Mouse (Mus musculus) spleen, postnatal 4 days (tissue): ENCODE results near the gene Zfp811.
A peak's percentile ranks its signal among the peaks of the same experiment; 100 is the strongest.
"Not testable (repeated sequence)": the region's sequence is repeated elsewhere in the genome, so short reads cannot be mapped to it uniquely, and the experiment has no call there.

Experiments used
- DNase-seq, 2 experiments: peaks; one replicate each; pipeline ENCODE4 v3.0.0; 2022; ENCODE audit warnings: low spot score in 2 of 2

The Zfp811 gene

DNA sequence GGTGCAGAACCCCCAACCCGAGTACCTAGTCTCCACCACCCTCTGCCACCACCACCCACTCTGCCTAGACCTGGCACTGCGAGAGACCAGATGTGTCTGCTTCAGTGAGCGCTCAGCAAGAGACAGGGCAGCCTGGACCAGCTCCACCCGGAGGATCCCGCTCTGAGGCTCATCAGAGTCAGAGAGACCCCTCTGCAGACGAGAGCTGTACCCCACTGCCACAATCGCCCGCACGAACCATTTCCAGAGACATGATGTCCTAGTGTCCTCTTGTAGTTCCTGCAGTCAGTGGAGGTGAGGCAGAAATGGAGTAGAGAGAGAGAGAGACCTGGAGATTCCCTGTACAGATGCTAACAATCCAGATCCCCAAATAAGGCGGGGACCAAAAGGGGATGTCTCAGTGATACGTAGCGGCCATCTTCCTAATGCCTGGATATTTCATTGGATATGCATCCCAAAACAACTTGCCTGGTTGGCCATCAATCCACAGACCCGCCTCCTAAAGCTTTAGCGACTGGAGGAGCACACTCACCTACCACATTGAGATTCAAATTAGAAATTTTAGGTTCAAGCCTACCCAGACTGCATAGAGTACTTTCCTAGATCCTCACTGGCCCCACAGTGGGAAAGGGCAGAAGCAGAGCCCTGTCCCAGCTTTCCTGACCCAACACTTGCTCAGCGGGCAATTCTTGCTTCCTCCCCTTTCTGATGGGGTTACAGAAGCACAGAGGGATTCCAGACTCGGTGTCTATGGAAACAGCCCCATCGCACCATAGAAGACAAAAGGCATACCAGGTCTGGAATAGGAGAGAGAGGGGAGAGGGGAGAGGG lies at the start of gene Zfp811:
Gene Zfp811 (minus strand): TSS at position 388 of the 831 bp plus-strand sequence.
- DNase-seq: no peak

DNA sequence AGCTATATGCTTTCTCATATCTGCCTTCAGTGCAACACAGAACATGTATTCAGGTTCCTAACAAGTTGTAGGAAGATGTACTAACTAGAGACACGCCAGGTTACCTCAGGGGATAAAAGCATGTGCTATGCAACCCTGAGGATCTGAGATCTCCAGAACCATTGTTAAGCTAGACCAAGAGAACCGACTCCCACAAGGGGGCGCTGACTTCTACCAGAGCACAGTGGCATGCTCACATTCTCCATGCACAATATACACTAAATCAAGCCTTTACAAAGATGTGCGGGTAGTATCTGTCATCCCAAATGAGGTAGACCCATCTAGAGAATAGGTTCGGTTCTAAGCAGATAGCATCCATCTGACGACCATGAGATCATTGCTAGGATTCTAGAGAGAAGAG lies 47.0 kb upstream of the Zfp811 start:
- DNase-seq: not testable (repeated sequence)

DNA sequence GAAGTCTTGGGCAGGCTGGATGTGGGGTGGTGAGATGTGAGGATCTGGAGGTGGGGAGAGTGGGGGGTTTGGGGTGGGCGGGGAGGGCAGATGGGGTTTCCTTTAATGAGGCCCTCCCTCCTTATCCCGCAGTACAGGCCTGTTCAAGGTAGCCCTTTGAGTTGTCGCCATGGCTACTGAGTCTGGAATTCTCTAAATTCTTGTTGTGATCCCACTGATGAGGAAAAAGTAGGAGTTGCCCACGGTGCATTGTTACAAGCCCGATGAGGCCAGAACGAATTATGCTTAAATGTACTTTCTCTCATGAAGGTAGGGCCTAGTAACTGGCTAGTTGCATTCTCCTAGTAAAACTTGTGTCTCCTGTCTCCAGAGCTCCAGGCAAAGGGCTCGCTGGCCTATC lies 41.9 kb upstream of the Zfp811 start:
- no peak for DNase-seq

DNA sequence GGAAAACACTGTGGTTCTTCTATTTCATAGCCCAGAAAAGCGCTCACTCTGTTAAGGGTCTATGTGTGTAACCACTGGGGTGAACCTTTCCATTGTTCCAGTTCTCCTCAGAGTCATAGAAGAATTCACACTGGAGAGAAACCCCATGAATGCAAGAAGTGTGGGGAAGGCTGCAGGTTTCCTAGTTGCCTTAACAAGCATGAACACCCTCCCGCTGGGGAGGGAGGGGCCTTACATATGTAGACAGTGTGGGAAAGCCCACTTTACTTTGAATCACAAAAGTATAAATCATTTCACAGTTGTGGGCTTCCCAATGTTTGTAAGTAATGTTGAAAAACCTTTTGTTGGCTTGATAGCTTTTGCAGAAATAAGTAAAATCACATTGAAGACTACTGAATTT lies 31.7 kb upstream of the Zfp811 start:
- DNase-seq: no peak

DNA sequence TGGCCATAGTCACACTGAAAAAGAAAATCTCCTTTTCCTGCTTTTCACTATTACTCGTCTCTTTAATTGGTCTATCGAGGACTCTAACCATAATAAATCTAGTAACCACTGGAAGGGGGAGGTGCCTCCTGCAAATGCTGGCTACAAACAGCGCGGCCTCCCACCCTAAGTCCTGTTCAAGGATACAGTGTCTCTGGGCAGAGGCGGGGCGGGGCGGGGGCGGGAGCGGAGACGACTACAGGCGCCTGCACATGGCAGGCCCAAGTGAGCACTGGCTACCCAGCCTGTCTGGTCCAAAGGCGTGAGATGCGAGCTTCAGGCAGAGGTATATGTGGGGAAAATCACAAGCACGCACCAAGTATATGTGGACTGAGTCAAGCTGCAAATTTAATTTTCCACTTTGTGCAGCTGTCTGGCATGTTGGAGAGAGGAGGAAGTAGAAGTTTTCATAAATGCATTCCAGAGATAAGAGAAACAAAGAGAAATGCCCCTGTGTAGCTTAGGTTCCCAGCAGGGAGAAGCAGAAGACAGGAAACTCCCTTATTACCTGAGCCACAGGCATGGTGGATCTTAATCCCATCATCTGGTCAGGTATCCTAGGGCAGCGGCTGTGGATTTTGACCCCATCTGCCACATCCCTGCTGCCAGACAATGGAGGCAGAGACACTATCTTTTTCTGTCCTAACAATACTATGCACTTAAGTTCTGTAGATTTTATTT lies 29.5 kb upstream of the Zfp811 start:
- DNase-seq: no peak

DNA sequence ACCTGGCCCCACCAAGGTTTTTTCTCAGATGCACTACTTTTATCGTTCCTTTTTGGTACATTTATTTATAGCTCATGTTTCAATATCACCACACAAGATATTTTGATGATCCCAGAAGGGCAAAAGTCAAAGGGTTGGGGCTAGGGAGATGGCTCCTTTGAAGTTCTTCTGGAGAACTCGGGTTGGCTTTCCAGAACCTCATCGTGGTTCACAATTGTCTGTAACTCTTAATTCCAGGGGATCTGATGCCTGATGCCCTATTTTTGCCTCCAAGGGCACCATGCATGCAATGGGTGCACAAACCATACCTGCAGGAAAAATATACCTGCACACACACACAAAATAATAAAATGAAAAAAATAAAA lies 20.7 kb upstream of the Zfp811 start:
- DNase-seq: no peak

DNA sequence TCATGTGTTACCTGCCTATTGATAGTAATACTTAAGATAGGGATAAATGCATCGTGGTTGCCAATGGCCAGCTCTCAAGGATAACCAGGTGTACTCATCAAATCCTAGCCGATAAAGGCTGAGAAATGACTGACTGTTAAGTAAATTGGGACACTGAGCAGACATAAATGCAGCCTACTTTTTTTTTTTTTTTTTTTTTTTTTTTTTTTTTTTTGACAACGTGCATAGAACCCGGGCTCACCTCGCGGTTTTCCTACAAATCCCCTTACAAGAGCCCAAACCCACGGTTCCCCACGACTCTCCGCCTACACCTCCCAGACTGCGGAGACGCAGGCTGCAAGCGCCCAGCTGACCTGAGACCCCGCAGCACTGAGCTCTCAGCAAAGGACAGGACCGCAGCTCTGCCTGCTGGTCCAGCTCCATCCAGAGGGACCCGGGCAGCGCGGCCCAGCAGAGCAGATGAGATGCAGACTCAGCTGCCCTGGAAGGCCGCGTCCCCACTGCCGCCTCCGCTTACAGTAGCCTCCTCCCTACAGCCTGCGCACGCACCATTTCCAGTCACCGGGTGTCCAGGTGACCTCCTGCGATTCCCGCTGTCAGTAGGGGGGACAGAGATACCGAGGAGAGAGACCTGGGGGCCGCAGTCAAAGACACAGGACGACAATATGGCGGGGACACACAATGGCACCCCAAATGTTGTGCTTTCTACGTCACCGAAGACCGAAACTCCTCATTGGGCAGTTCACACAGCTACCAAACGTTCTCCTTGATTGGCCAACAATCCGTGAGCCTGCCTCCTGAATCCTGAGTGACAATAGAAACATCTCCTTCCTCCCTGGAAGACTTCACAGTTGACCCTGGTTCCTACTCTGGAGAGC lies 20.0 kb upstream of the Zfp811 start, which contains the start of gene Zfp799:
Gene Zfp799 (minus strand): TSS at position 722 of the 878 bp plus-strand sequence.
- DNase-seq: peak; percentile 47 to 70

DNA sequence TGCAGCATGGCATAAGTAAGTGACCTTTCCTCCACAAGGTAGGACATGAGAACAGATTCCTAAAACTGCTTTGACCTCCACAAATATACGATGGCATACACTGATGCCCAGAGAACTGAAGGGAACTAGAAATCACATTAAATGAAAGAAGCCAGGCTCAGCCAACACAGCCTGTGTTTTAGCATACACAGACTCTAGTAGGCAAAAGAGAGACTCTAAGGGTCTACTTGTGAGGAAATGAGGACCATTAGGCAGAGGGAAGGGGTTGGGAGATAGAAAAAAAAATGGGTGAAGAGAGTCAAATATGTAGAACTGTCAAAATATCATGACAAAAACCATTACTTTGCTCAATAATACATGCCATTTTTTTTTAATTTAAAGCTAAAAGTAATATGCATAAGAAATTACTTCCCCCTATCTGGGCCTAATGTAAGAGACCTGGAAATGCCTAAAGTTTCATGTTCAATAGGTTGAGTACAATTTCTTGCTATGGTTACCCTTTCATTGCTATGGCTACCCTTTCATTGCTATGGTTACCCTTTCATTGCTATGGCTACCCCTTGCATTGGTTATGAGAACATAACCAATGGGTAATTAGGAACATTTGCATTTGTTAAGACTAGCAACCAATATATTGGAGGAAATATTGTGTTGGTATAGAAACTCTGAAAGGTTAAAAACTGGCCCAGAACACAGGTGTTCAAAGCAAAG lies 6.5 kb upstream of the Zfp811 start:
- no peak for DNase-seq

DNA sequence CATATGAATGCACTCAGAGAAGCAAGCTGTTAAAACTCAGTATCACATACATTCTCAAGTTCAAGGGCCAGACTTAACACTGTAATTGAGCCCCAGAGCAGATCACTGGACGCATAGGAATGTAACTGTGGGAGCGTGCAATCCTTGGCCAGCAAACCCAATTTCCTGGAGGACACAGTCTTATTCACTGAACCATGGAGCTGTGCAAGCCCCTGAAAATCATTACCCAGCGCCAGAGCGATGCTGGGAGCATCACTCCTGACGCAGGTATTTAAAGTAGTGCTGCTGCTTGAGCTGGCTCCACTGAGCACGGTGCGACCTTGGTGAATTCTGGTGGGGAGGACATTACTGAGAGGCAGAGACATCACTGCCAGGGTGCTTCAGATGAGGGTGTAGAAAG lies 4.4 kb upstream of the Zfp811 start:
- no peak for DNase-seq

DNA sequence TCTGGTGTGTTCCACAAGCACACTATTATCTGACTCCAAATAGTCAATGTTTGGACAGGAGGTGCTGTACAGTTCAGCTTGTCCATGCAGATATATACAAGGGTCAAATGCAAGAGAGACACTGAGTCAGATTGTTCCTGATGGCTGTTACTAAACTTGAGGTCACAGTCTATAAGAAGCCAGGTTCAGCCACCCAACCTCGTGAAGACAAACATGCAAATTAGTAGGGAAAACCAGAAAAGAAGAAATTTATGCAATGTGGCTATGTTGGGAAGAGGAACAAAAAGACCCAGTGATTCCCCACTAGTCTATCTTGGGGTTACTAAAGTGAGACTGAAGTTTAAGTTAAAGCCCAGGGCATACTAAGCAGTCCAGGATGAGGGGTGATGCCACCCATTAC lies 917 bp upstream of the Zfp811 start:
- DNase-seq: no peak

DNA sequence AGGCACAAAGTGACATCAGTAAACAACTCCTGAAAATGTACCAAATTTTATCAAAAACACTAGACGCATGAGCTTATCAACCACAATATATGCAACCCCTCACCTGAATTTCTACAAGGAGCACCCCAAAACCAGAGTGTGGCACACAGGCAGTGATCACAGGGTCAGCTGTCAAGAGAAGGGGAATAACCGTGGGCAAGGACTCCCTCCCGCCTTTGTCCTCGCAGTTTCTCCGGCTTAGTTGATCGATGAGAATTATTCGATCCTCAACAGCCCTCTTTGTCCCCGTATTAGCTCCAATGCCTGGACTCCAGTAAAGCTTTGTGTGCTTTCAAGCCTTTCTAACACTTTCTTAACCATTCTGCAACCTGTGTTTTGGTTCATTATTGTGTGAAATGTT lies 810 bp downstream of the Zfp811 start:
- no peak for DNase-seq

DNA sequence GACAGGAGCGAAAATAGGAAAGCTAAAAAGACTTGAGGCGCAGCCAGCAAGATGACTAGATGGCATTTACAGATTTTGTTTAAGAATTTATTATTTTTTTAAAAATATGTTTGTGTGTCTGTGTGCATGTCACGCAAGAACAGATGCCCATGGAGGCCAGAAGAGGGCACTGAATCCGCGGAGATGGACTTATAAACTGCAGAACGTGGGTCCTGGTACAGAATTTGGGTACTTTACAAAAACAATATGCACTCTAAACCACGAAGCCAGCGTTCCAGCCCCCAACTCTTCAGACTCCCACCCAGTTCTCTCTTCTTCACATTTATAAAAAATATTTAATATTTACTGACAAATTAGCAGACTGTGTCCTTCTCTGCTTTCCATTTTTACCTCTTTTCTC lies 20.5 kb downstream of the Zfp811 start:
- DNase-seq: no peak

DNA sequence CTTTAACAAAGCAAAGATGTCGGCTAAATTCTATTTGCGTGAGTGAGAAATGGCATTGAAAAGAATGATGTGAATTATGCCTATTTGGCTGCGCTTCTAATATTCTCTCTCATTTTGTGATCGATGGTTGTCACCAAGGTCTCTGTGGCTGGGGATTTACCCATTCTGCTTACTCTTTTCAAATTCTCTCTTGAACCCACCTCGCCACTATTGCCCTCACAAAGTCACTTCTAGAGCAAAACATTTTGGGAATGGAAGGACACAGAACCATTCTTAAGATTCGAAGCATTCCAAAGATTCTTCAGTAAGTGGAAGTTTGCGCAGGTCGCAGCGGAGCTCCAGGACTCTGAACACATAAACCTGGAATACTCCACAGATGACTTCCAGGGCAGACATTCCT lies 21.2 kb downstream of the Zfp811 start:
- DNase-seq: no peak

DNA sequence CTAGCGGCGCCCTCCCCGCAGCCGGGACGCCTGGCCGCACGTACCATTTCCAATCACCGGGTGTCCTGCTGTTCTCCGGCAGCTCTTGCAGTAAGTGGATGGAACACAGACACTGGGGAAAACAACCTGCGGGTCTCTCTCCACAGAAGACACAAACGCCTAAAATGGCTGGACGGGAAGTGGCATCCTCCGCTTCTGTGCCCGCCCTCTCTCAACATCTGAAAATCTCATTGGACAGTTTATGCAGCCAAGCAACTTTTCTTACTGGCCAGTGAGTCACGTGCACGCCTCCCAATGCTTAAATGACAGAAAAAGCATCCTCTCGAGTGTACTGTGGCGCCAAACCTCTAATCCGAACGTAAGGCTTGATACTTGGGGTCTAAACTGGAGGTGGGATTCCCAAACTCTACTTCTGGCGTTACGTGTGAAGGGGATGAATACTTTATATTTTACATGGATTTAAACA lies 21.6 kb downstream of the Zfp811 start, which contains the start of gene Zfp871:
Gene Zfp871 (minus strand): TSS at position 194 of the 466 bp plus-strand sequence.
- peak; percentile 85 to 87 for DNase-seq

DNA sequence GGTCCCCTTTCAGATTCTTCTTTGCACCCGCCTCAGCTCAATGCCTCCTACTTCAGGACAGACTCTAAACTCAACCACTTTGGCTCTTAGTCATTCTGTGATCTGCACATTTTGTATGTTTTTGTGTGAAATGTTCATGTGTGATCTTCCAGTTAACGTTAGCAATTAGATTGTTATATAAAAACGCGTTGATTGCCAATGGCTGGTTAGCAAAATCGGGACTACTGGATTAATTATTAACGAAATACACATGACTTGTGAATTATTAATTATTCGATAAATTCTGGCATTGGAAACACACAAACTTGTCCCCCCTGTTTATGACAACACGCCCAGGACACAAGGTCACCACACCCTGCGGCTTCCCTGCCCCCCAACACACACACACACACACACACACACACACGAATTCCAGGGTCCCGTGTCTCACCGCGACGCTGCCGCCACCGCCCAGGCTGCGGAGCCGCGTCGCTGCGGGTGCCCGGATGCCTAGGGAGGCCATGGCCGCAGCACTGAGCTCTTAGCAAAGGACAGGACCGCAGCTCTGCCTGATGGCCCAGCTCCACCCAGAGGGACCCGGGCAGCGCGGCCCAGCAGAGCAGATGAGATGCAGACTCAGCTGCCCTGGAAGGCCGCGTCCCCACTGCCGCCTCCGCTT lies 22.2 kb downstream of the Zfp811 start:
- peak in 1 of 2 experiments; percentile 61 for DNase-seq

DNA sequence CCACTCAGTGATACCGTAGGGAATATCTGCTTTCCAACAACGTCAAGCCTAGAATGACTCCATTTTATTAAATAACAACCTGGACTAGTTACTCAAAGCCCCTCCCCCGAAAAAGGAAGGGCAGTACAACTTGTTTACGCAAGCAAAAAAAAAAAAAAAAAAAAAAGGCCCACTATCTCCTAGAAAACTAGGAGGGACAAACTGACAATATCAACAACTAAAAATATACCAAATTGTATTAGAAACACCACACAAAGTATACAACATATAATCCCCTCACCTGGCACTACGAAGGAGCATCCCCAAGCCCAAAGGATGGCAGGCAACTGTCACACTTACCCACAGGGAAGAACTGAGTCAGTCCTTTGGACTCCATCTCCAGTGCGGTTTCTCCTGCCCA lies 22.8 kb downstream of the Zfp811 start:
- DNase-seq: no peak

DNA sequence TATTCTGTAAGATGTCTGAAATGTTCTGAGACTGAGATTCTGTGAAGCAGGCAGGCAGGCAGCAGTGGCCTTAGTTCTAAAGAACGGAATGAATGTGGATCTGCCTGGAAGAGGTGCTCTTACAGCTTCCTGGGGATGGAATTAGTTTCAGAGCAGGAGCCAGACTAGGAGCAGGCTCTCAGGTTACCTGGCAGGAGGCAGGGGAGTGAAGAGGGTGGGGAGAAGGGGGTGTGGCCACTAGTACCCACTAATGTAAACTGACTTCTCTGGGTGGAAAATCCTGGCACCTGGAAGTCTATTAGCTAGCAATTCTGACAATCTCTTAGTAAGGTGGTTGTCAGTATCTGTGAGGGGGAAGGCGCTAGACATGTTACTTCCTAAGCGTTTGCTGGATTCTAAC lies 24.1 kb downstream of the Zfp811 start:
- DNase-seq: no peak

DNA sequence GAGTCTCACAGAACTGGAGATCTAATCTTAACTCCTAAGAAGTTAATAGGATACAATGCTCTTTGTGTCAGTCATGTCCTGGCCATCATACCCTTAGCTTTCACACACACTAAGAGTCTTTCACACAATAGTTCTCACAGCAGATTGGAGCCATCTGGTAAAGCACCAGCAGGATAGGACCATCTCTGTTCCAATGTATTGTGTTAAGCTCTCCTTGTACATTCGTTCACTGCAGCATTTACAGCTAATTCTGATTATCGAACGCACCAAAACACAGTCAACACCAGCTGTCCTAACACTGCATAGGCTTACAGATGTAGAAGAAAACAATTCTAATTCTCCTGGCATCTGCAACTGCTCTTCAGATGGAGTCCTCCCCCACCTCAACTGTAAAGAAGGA lies 32.2 kb downstream of the Zfp811 start:
- no peak for DNase-seq

DNA sequence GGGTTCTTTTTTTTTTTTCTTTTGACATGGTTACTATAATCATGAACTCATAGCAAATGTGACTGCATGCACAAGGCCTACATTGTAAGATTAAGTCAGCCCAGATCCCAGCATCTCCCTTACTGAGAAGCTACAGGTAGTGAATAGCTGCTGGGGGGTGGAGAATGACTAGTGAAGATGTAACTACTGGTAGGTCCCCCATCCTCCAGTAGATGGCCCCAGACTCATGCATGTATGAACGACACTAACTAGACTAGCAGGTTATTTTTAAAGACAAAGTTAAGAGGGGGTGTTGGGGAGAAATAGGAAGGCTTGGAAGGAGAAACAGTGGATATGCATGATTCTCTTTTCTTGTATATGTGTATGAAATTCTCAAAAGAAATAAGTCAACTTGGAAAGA lies 38.5 kb downstream of the Zfp811 start:
- DNase-seq: no peak

DNA sequence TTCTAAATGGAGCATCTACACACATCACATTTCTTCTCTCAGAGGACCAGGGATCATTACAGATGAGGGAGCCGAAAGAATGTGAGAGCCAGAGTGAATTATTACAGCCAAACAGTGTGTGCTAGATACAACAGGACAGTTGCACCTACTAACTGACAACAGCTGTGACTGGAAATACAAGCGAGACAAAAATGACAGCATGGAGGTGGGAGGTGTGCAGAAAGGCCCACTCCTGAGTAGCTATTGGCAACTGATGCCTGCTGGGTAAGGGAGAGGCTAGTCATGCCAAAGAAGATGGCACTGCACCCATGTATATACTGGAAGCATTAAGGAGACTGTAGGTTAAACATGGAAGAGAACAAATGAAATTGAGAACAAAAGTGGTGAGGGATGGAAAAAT lies 43.3 kb downstream of the Zfp811 start:
- DNase-seq: no peak

DNA sequence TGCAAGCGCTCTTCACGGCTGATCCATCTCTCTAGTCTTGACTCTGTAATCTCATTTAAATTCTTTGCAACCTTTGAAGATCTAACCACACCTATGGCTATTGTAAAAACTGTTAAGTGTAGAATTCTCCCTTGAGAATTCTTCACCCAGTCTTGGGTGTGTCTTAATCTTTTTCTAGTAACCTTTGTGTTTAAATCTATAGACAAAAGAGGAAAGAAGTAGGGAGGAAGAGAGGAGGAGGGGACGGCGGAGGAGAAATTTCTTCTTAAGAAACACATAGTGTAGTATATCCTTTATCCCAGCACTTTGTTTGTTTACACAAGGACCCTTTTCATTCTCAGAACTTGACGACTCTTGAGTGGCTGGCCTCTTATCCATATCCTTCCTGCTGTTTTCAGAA lies 52.4 kb downstream of the Zfp811 start:
- DNase-seq: no peak
